Mouse (Mus musculus) small intestine, adult 2 months (tissue): Measurements from ENCODE around the gene Tmem150c.

Experiments used
- CTCF ChIP-seq: fragments of 200-500 bp; IDR thresholded peaks from 2 replicates; pipeline ENCODE4 v1.5.1; 2012; ENCODE audit warnings: low read depth, mild to moderate bottlenecking, control low read depth, inconsistent platforms, low read length, moderate library complexity, mixed read lengths; ENCODE audit not compliant: insufficient replicate concordance, insufficient read length; ENCODE audit errors: extremely low read depth
- POLR2A ChIP-seq: fragments of 200-500 bp; IDR thresholded peaks from 2 replicates; pipeline ENCODE4 v1.6.1; 2012; ENCODE audit warnings: low read depth, mild to moderate bottlenecking, control low read depth, inconsistent platforms, low read length, moderate library complexity

DNA sequence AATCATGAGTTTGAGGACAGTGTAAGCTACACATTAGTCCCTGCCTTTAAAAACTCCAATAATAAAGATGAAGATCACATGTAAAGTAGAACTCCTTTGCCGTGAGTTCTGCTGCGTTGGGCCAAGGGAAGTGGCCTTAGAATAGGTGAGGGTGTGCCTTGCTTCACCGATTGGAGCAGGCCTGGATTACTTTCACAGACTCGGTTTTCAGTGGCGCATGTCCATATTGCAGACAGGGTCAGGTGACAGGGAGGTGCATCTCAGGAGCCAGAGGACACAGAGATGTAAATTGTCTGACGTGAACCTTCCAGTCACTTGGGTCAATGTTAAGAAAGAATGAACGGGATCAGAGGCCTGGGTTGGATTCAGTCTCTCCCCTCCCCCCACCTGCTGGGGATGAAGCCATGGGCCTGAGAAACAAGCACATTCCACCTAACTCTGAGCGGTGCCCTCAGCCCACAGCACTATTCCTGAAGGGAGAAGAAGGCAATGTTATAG is 112.4 kb downstream of the Tmem150c start:
- TF ChIP-seq POLR2A (no peak), CTCF (no peak)
